Mouse (Mus musculus): Measurements from ENCODE around the gene Mfsd12. TPM values are rescaled to one million over a fixed set of nuclear protein-coding genes. Genes with fewer than 3 reads are reported as not detected.
A peak's percentile ranks its signal among the peaks of the same experiment; 100 is the strongest.

Mfsd12 gene
- polyA plus RNA-seq, 1 experiment, result 14.3 TPM

- WGBS, result 94% methylated on average over 18 of the region's 18 CpGs
- H3K27ac ChIP-seq (ENCODE audit: control insufficient read depth, insufficient read depth, low read depth, low read length, poor library complexity), result no peak overlapping the region
- no peak overlapping the region for H3K4me3 ChIP-seq (replicated peaks; ENCODE audit: control insufficient read depth, low read depth, low read length)
- TF ChIP-seq CTCF (IDR thresholded peaks at IDR 0.05; ENCODE audit: control insufficient read depth, insufficient read depth, low read length), result no peak
- TF ChIP-seq POLR2A (IDR thresholded peaks at IDR 0.05; ENCODE audit: borderline replicate concordance, control insufficient read depth, low read depth, low read length), result no peak
- H3K4me1 ChIP-seq (ENCODE audit: control insufficient read depth, insufficient read depth, low read length), result peaks cover 2% of the 10 kb centered on the region; the same call in 1 of the 2 replicates
These were observed 33.3 kb upstream of the Mfsd12 start for GRCm38 (mm10) chr10:81323791-81324530.

DNA sequence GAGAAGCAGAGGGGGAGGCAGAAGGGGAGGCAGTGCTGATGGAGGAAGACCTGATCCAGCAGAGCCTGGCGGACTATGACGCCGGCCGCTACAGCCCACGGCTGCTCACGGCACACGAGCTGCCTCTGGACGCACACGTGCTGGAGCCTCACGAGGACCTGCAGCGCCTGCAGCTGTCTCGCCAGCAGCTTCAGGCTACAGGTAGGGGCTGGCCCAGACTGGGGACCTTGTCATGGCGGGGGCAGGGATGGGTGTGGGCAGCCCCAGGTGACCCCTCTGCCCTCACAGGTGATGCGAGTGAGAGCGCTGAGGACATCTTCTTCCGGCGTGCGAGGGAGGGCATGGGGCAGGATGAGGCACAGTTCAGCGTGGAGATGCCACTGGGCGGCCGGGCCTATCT, 32.1 kb upstream of the Mfsd12 start:
- TF ChIP-seq POLR2A (IDR thresholded peaks at IDR 0.05; ENCODE audit: borderline replicate concordance, control insufficient read depth, low read depth, low read length), result no peak
- no peak for TF ChIP-seq CTCF (IDR thresholded peaks at IDR 0.05; ENCODE audit: control insufficient read depth, insufficient read depth, low read length)
- 96% methylated on average over 21 of the region's 21 CpGs for WGBS
- peaks cover 7% of the 10 kb centered on the region; the same call in 1 of the 2 replicates for H3K4me1 ChIP-seq (ENCODE audit: control insufficient read depth, insufficient read depth, low read length)
- H3K4me3 ChIP-seq (replicated peaks; ENCODE audit: control insufficient read depth, low read depth, low read length), result no peak overlapping the region
- no peak overlapping the region for H3K27ac ChIP-seq (ENCODE audit: control insufficient read depth, insufficient read depth, low read depth, low read length, poor library complexity)

DNA sequence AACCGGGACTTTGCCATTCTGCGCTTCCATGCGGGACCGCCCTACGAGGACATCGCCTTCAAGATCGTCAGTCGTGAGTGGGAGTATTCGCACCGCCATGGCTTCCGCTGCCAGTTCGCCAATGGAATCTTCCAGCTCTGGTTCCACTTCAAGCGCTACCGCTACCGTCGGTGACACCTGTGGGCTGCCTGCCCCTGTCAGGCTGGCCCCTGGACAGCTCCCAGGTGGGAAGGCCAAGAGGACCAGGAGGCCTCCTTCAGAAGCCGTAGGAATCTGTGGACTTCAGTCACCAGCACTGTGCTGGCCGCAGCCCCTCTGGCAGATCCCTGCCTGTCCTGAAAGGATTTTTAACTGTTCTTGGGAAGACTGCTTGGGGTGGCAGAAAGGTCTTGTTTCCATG, 31.5 kb upstream of the Mfsd12 start:
- H3K27ac ChIP-seq (ENCODE audit: control insufficient read depth, insufficient read depth, low read depth, low read length, poor library complexity), result no peak overlapping the region

GRCm38 (mm10) chr10:81326858-81327257, 30.4 kb upstream of the Mfsd12 start:
- Histone ChIP-seq H3K27ac (ENCODE audit: control insufficient read depth, insufficient read depth, low read depth, low read length, poor library complexity) (no peak overlapping the region), H3K4me1 (ENCODE audit: control insufficient read depth, insufficient read depth, low read length) (peaks cover 6% of the 10 kb centered on the region; the same call in 1 of the 2 replicates), H3K4me3 (replicated peaks; ENCODE audit: control insufficient read depth, low read depth, low read length) (no peak overlapping the region)
- TF ChIP-seq POLR2A (IDR thresholded peaks at IDR 0.05; ENCODE audit: borderline replicate concordance, control insufficient read depth, low read depth, low read length) (no peak), CTCF (IDR thresholded peaks at IDR 0.05; ENCODE audit: control insufficient read depth, insufficient read depth, low read length) (no peak)
- WGBS, result 19% methylated on average over 6 of the region's 6 CpGs

More for the DNA sequence above, 31.5 kb upstream of the Mfsd12 start:
- Histone ChIP-seq H3K4me1 (ENCODE audit: control insufficient read depth, insufficient read depth, low read length) (peaks cover 7% of the 10 kb centered on the region; the same call in 1 of the 2 replicates), H3K4me3 (replicated peaks; ENCODE audit: control insufficient read depth, low read depth, low read length) (no peak overlapping the region)
- 95% methylated on average over 18 of the region's 18 CpGs for WGBS
- no peak for TF ChIP-seq POLR2A (IDR thresholded peaks at IDR 0.05; ENCODE audit: borderline replicate concordance, control insufficient read depth, low read depth, low read length)
- no peak for TF ChIP-seq CTCF (IDR thresholded peaks at IDR 0.05; ENCODE audit: control insufficient read depth, insufficient read depth, low read length)

- Histone ChIP-seq H3K4me3 (replicated peaks; ENCODE audit: control insufficient read depth, low read depth, low read length) (no peak overlapping the region), H3K27ac (ENCODE audit: control insufficient read depth, insufficient read depth, low read depth, low read length, poor library complexity) (peak overlapping the region; percentile 69; the same call in 1 of the 2 replicates), H3K4me1 (ENCODE audit: control insufficient read depth, insufficient read depth, low read length) (peaks cover 6% of the 10 kb centered on the region; the same call in 1 of the 2 replicates)
- 46% methylated on average over 2 of the region's 2 CpGs for WGBS
- TF ChIP-seq POLR2A (IDR thresholded peaks at IDR 0.05; ENCODE audit: borderline replicate concordance, control insufficient read depth, low read depth, low read length) (no peak), CTCF (IDR thresholded peaks at IDR 0.05; ENCODE audit: control insufficient read depth, insufficient read depth, low read length) (no peak)
These were observed 29.3 kb upstream of the Mfsd12 start for GRCm38 (mm10) chr10:81327959-81328358.

DNA sequence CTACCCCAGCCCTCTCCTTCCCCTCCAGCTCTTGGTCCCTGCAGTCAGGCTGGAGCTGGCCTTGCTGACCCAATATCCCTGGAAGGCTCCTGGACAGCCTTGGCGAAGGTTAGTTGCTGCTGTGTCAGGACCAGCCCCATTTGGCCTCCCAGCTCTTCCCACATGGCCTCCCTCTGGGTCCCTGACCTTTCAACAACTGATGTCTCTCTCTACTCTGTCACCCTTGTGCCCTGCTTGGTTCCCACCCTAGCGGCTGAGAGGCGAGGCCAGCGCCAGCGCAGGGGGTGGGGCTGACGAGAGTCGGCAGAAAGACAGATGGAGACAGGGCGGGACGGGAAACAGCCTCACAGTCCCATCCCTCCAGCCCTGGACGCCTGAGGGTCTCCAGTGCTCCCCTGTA, 28.9 kb upstream of the Mfsd12 start, which contains the start of gene Tbxa2r:
Tbxa2r (plus strand) TSS at position 346 of the 400 bp plus-strand sequence.
- H3K4me3 ChIP-seq (replicated peaks; ENCODE audit: control insufficient read depth, low read depth, low read length), result peak within 1 kb of the TSS; percentile 37
- TF ChIP-seq POLR2A (IDR thresholded peaks at IDR 0.05; ENCODE audit: borderline replicate concordance, control insufficient read depth, low read depth, low read length) (peak; percentile 36; the same call in 1 of the 2 replicates), CTCF (IDR thresholded peaks at IDR 0.05; ENCODE audit: control insufficient read depth, insufficient read depth, low read length) (no peak)
- 14% methylated on average over 10 of the region's 10 CpGs for WGBS
- peaks cover 6% of the 10 kb centered on the region; the same call in 1 of the 2 replicates for H3K4me1 ChIP-seq (ENCODE audit: control insufficient read depth, insufficient read depth, low read length)
- peak within 1 kb of the TSS; percentile 69 for H3K27ac ChIP-seq (ENCODE audit: control insufficient read depth, insufficient read depth, low read depth, low read length, poor library complexity)

DNA sequence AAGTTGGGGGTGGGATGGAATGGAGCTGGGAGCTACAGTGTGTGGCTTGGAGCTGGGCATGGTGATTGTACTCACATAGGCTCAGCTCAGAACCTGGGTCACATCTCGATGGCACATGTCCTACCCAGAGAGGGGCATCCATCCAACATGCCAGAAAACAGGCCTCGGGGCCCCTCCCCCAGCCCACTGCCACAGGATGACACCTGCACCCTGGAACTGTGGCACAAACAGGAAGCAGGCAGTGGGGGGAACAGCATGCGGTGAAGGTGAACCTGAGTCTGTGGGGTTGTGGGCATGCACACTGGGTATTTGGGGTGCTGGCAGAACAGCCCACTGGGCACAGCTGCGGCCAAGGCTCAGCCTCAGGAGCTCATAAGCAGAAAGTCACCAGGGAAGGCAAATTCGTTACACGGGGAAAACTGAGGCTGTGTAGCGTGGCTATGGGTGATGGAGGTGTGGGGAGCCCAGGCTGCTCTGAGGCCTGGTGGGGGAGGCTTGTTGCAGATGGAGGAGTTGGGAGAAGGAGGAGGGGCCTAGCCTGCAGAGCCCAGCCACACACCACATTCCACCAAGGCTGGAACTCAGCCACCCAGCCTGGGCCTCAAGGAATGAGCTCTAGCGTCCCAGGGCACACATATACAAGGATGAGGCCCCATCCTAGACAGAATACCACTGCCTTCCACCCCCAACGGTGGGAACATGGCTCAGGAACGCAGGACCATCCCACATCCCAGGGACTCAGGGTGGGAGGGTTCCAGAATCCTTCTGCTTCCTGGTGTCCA, 27.9 kb upstream of the Mfsd12 start:
- TF ChIP-seq POLR2A (IDR thresholded peaks at IDR 0.05; ENCODE audit: borderline replicate concordance, control insufficient read depth, low read depth, low read length) (0 out of 2 replicates have a peak, but pooled peaks have one; percentile 19), CTCF (IDR thresholded peaks at IDR 0.05; ENCODE audit: control insufficient read depth, insufficient read depth, low read length) (no peak)
- H3K4me1 ChIP-seq (ENCODE audit: control insufficient read depth, insufficient read depth, low read length), result peaks cover 6% of the 10 kb centered on the region; the same call in 1 of the 2 replicates
- 23% methylated on average over 10 of the region's 10 CpGs for WGBS

DNA sequence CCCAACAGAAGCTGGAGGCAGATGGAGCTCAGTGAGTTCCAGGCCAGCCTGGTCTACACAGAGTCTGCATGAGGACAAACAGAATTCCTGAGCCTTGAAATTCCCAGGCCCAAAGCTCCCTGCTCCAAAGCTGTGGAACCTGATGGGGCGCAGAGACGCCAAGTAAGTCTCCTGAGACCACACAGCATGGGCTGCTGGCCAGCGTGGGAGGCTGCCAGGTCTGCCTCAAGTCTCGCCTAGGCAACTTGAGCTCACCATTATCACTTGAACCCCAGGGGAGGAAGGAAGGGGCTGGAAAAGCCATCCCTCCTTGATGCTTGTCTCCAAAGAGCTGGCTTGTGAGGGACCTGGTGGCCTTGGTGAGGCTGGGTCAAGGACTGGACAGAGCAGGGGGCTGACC, 27.3 kb upstream of the Mfsd12 start:
- H3K27ac ChIP-seq (ENCODE audit: control insufficient read depth, insufficient read depth, low read depth, low read length, poor library complexity), result peak overlapping the region; percentile 69
- H3K4me3 ChIP-seq (replicated peaks; ENCODE audit: control insufficient read depth, low read depth, low read length), result no peak overlapping the region
- TF ChIP-seq POLR2A (IDR thresholded peaks at IDR 0.05; ENCODE audit: borderline replicate concordance, control insufficient read depth, low read depth, low read length), result no peak
- TF ChIP-seq CTCF (IDR thresholded peaks at IDR 0.05; ENCODE audit: control insufficient read depth, insufficient read depth, low read length), result no peak
- WGBS, result 53% methylated on average over 4 of the region's 4 CpGs
- H3K4me1 ChIP-seq (ENCODE audit: control insufficient read depth, insufficient read depth, low read length), result peaks cover 6% of the 10 kb centered on the region; the same call in 1 of the 2 replicates

More for the DNA sequence above, 27.9 kb upstream of the Mfsd12 start:
- Histone ChIP-seq H3K4me3 (replicated peaks; ENCODE audit: control insufficient read depth, low read depth, low read length) (peak overlapping the region; percentile 37), H3K27ac (ENCODE audit: control insufficient read depth, insufficient read depth, low read depth, low read length, poor library complexity) (peak overlapping the region; percentile 69)

Measured in bone marrow, adult 2 months (tissue).